Mouse (Mus musculus): Measurements from ENCODE around the gene Oit1.

GRCm38 (mm10) chr14:8403310-8403709 lies 24.8 kb upstream of the Oit1 start:
- TF ChIP-seq CTCF (IDR thresholded peaks at IDR 0.05; ENCODE audit: borderline replicate concordance, insufficient read depth, low read length) (no peak), POLR2A (IDR thresholded peaks at IDR 0.05; ENCODE audit: low read depth, low read length) (no peak)

Measured in embryonic fibroblast, embryonic 13.5 days (primary cell).